Mouse (Mus musculus) embryonic fibroblast, embryonic 13.5 days (primary cell): Measurements from ENCODE around the gene H2-Ob. TPM values are rescaled to one million over a fixed set of nuclear protein-coding genes. Genes with fewer than 3 reads are reported as not detected.

ENCODE experiments used
- H3K27ac ChIP-seq: 2 replicates; pipeline ENCODE4 v1.5.1; 2012; ENCODE audit warnings: low read length, control low read depth, inconsistent platforms; ENCODE audit not compliant: insufficient read depth
- H3K4me1 ChIP-seq: 2 replicates; pipeline ENCODE4 v1.6.1; 2011; ENCODE audit warnings: low read length; ENCODE audit not compliant: control insufficient read depth, insufficient read depth
- H3K4me3 ChIP-seq: 2 replicates; pipeline ENCODE4 v1.5.1; 2011; ENCODE audit warnings: mild to moderate bottlenecking, control low read depth, low read length; ENCODE audit not compliant: insufficient read depth
- CTCF ChIP-seq: IDR thresholded peaks from 2 replicates; pipeline ENCODE4 v1.5.1; 2011; ENCODE audit warnings: mild to moderate bottlenecking, control low read depth, low read length, moderate library complexity, borderline replicate concordance; ENCODE audit not compliant: insufficient read depth
- POLR2A ChIP-seq: IDR thresholded peaks from 2 replicates; pipeline ENCODE4 v1.6.1; 2011; ENCODE audit warnings: low read depth, mild to moderate bottlenecking, control low read depth, low read length, moderate library complexity
- polyA plus RNA-seq: library from polyadenylated mRNA; stranded (reverse); fragments of >200 nt; gene quantifications from 2 replicates; pipeline ENCODE4 v1.2.4, GENCODE M21; 2011; ENCODE audit warnings: low read depth; ENCODE audit not compliant: missing spikeins, insufficient read length

H2-Ob gene
- polyA plus RNA-seq, 1 experiment = not detected

GRCm38 (mm10) chr17:34291609-34292008 lies 52.9 kb downstream of the H2-Ob start:
- Histone ChIP-seq H3K4me3 (no peak overlapping the region), H3K4me1 (no peaks in the 10 kb centered on the region), H3K27ac (no peak overlapping the region)
- TF ChIP-seq POLR2A (no peak), CTCF (no peak)

DNA sequence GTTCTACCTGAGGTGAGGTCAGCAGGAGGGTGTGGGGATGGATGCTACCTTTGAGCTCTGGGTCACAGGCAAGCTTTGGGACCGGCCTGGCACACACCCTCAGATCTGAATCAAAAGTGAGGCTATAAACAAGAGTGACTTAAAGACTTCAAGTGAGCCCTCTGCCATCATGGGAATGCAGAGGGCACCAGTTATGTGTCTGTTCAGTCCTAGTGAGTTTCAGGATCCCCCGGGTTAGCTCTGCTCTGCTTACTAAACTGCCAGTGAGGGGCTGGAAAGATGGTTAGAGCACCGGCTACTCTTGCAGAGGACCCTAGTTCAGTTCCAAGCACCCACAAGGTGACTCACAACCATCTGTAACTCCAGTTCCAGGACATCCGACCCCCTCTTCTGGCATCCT lies 53.9 kb downstream of the H2-Ob start:
- TF ChIP-seq CTCF = no peak
- TF ChIP-seq POLR2A = no peak
- H3K4me1 ChIP-seq = no peaks in the 10 kb centered on the region
- H3K27ac ChIP-seq = no peak overlapping the region

DNA sequence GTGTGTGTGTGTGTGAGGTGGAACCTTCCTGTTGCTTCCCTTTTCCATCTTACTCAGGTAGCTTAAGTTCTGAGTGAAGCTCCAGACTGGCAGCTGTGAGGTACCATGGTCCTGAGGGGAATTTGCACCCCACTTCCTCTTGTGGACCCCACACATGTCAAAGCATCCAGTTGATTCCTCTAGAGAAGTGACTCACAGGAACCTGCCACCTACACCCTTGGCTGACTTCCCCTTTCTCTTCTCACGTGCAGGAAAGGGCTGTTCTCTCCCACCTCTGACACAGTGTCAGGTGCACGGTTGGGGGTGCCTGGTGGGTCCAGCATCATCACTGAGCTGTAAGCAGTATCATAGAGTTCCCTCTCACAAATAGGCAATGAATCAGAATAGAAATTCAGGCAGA lies 54.8 kb downstream of the H2-Ob start:
- no peak overlapping the region for H3K4me3 ChIP-seq
- H3K4me1 ChIP-seq = no peaks in the 10 kb centered on the region
- TF ChIP-seq CTCF (no peak), POLR2A (no peak)
- no peak overlapping the region for H3K27ac ChIP-seq

More for the DNA sequence above, 53.9 kb downstream of the H2-Ob start:
- no peak overlapping the region for H3K4me3 ChIP-seq

DNA sequence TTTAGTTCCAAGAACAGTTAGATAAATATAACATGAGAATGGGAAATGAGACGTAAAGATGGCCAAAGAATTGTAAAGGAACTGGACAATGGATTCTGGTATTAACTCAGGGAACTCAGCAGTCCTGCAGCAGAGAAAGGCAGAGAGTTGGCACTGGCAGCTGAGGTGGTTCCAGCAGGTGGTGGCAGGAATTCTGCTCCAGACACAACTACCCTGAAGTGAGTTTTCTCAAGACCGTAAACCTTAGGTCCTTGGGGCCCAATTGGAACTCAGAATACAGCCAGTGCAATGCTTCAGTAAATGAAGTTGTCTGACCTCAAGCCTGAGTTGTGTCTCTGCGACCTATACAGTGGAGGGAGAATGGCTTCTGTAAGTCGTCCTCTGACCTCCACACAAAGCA lies 55.5 kb downstream of the H2-Ob start:
- no peak overlapping the region for H3K27ac ChIP-seq
- H3K4me1 ChIP-seq = no peaks in the 10 kb centered on the region
- H3K4me3 ChIP-seq = no peak overlapping the region
- no peak for TF ChIP-seq CTCF
- no peak for TF ChIP-seq POLR2A

DNA sequence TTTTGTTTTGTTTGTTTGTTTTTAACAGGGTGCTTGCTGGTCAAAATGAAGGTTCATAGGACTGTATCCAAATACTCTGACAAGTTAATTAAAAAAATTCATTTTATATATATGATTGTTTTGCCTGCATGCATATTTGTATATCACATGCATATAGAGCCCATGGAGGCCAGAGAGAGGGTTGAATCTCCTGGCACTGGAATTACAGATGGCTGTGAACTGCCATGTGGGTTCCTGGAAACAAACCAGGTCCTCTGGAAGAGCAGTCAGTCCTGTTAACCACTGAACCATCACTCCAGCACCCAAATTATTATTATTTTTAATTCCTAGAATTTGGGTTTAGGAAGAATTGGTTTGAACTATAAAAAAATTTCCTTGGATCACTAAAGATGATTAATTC lies 56.6 kb downstream of the H2-Ob start:
- Histone ChIP-seq H3K27ac (no peak overlapping the region), H3K4me1 (no peaks in the 10 kb centered on the region), H3K4me3 (no peak overlapping the region)
- TF ChIP-seq POLR2A = no peak
- TF ChIP-seq CTCF = no peak

- no peaks in the 10 kb centered on the region for H3K4me1 ChIP-seq
- TF ChIP-seq CTCF (no peak), POLR2A (no peak)
- H3K4me3 ChIP-seq = peak overlapping the region; percentile 38
- no peak overlapping the region for H3K27ac ChIP-seq
Observed at GRCm38 (mm10) chr17:34295891-34296794, 57.4 kb downstream of the H2-Ob start.

DNA sequence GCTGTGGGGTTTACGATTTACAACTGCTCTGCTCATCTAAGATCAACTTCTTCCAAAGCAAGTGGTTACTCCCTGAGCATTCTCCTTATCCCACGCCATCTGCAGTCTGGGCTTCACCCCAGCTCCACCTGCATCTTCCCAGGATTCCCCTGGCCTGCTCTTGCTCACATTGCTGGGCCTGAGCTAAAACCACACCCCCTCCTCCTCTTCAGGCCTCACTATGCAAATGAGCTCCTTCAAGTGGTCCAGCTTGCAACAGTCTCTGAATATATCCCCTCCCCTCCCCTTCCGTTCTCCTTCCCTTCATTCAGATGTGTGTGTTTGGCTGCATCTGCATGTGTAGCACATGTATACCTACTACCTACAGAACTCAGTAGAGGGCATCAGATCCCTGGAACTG lies 60.7 kb downstream of the H2-Ob start:
- Histone ChIP-seq H3K4me1 (no peaks in the 10 kb centered on the region), H3K27ac (no peak overlapping the region), H3K4me3 (no peak overlapping the region)
- no peak for TF ChIP-seq CTCF
- TF ChIP-seq POLR2A = no peak

- Histone ChIP-seq H3K4me1 (no peaks in the 10 kb centered on the region), H3K27ac (no peak overlapping the region), H3K4me3 (no peak overlapping the region)
- TF ChIP-seq POLR2A (no peak), CTCF (no peak)
Observed at GRCm38 (mm10) chr17:34300071-34300470, 61.4 kb downstream of the H2-Ob start.

DNA sequence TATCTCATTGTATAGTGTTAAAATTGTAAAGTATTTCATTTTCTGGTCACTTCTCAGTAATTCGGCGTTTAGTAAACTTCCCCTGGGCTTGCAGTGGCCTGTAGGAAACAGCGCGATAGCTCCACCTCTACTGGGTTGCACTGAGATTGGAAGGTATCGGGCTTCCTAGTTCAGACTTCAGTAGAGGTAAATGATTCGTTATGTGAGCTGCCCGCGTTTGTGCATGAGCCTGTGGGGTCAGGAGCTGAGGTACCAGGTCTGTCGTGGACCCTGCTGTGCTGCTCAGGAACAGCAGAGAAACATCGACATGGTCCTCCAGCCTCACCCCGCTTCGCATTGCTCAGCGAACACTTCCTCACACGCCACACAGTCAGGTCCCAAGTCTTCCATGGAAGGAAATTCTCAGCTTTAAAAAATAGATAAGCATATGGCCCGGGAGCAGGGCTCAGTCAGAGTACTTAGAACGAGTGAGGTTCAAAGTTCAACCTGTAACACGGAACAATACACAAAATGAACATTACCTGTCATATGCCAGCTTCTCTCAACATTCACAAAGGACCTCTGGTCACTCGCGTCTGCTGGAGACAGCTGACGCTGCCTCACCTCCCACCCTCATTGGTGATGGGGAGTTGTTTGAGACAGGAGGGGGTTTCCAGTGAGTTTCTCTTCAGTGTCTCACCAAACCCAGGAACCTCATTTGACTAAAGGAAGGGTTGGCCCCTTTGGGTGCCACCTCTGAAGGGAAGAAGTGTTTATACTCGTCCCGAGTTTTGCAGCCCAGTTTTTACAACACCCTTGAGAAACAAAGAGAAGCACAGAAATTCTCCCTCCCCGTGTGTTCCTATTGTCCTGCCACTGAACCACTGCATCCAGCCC lies 62.2 kb downstream of the H2-Ob start:
- Histone ChIP-seq H3K4me3 (no peak overlapping the region), H3K4me1 (no peaks in the 10 kb centered on the region), H3K27ac (no peak overlapping the region)
- no peak for TF ChIP-seq CTCF
- TF ChIP-seq POLR2A = no peak

DNA sequence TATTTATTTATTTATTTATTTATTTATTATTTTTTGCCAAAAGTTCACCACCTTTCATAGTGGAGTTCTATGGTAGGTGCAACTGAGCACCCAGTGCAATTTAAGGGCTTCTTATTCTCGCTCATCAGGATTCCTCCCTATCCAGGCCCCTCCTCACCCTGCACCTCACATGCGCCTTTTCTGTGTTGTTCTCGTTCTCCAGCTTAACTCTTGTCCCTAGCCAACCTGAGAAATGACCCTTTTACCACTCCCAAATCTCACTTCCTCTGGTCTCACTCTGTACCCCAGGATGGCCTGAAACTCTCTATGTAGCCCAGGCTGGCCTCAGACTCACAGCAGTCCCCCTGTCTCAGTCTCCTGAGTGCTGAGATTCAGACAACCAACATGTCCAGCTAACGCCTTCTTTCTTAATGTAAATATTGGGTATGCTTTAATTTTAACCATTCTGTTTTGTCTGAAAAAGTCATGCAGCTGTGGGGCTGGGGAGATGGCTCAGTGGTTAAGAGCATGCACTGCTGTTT lies 63.0 kb downstream of the H2-Ob start:
- Histone ChIP-seq H3K4me1 (no peaks in the 10 kb centered on the region), H3K27ac (no peak overlapping the region), H3K4me3 (no peak overlapping the region)
- TF ChIP-seq CTCF = no peak
- TF ChIP-seq POLR2A = no peak
